Mouse (Mus musculus): ENCODE data around the gene Adgrf3. TPM values are rescaled to one million over a fixed set of nuclear protein-coding genes. Genes with fewer than 3 reads are reported as not detected.
"Not testable (repeated sequence)": the region's sequence is repeated elsewhere in the genome, so short reads cannot be mapped to it uniquely, and the experiment has no call there.

Gene Adgrf3
- polyA plus RNA-seq, 1 experiment from 2014 or later = not detected

DNA sequence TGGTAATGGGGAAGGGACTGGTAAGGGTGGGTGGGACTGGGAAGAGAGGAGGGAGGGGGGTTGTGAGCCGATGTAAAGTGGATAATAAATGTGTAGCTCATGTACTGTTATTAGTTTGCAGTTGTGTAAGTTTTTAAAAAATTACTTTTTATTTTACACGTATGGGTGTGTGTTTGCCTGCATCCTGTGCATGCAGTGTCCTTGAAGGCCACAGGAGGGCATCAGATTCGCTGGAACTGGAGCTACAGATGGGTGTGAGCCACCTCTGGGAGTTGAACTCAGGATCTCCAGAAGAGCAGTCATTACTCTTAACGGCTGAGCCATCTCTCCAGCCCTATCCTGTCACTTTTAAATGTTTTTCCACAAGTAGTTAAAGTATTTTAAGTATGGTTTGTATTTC lies 25.4 kb upstream of the Adgrf3 start:
- Histone ChIP-seq H3K27me3 (replicated peaks; ENCODE audit: low read depth, poor library complexity, severe bottlenecking) (no peaks in the 10 kb centered on the region), H3K36me3 (replicated peaks) (peaks cover 12% of the 10 kb centered on the region), H3K4me3 (no peak overlapping the region), H3K9me3 (peaks cover 6% of the 10 kb centered on the region; the same call in 1 of the 2 replicates), H3K4me1 (peaks cover 30% of the 10 kb centered on the region), H3K27ac (replicated peaks) (no peak overlapping the region)
- DNase-seq (ENCODE audit: low spot score) = no peak
- 86% methylated on average over 4 of the region's 4 CpGs for WGBS

DNA sequence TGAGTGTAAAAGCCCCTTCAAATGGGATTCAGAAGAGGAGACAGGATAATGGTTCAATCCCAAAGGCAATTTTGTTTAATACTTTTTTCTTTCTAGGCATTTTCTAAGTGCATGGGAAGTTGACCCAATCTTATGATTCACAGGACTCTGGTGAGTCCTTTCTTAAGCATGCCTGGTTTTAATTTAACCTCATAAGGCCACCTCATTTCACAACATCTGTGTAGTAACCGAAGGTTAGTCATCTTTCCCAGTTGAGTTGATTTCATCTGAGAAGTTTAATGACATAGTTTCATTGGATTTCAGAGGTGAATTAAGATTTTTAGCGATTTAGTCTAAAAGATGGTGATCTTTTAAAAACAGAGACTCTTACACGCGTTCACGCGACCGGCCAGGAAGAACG lies 17.2 kb upstream of the Adgrf3 start:
- no peak overlapping the region for H3K4me3 ChIP-seq
- no peak for DNase-seq (ENCODE audit: low spot score)
- H3K36me3 ChIP-seq (replicated peaks) = peaks cover 9% of the 10 kb centered on the region
- 98% methylated on average over 8 of the region's 8 CpGs for WGBS
- H3K27ac ChIP-seq (replicated peaks) = no peak overlapping the region
- no peaks in the 10 kb centered on the region for H3K4me1 ChIP-seq
- no peaks in the 10 kb centered on the region for H3K27me3 ChIP-seq (replicated peaks; ENCODE audit: low read depth, poor library complexity, severe bottlenecking)
- H3K9me3 ChIP-seq = no peaks in the 10 kb centered on the region

DNA sequence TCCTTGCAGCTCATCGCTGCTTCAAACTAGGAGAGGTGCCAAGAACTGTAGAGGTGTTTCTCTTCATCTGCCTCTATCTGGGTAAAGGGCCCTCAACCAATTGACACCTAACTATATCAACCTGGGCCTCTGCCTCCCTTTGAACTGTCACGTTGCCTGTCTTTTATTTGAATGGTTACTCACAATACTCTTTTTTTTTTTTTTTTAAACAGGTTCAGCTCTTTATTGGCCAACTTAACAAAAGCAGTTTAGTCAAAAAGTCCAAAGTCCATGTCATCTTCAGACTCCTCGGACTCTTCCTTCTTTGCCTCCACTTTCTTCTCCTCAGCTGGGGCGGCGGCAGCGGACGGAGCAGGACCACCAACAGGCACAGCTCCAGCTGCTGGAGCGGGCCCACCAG lies 15.1 kb upstream of the Adgrf3 start:
- WGBS = 90% methylated on average over 8 of the region's 8 CpGs
- no peak overlapping the region for H3K4me3 ChIP-seq
- no peaks in the 10 kb centered on the region for H3K27me3 ChIP-seq (replicated peaks; ENCODE audit: low read depth, poor library complexity, severe bottlenecking)
- H3K36me3 ChIP-seq (replicated peaks) = peaks cover 9% of the 10 kb centered on the region
- H3K4me1 ChIP-seq = no peaks in the 10 kb centered on the region
- no peak overlapping the region for H3K27ac ChIP-seq (replicated peaks)
- no peaks in the 10 kb centered on the region for H3K9me3 ChIP-seq
- DNase-seq (ENCODE audit: low spot score) = no peak

DNA sequence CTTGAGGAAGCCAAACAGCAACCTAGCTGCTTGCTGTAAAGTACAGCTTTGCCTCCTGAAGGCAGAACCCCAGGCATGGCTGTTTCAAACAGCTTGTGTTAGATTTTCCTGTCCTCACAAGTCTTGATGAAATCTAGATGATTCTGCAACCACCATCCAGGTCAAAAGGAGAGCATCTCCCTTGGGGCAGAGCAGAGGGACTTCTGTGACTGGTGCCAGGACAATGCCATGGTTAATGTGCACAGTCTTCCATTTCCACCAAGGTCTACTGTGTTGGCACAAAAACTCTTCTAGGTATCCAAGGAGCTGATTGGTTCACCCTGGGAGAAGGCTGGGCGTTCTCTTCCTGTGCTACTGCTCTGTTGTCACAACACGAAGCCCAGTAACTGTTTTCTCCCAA lies 14.2 kb upstream of the Adgrf3 start:
- Histone ChIP-seq H3K4me3 (no peak overlapping the region), H3K27ac (replicated peaks) (no peak overlapping the region), H3K36me3 (replicated peaks) (peaks cover 9% of the 10 kb centered on the region), H3K27me3 (replicated peaks; ENCODE audit: low read depth, poor library complexity, severe bottlenecking) (no peaks in the 10 kb centered on the region), H3K4me1 (no peaks in the 10 kb centered on the region), H3K9me3 (no peaks in the 10 kb centered on the region)
- WGBS = 87% methylated on average over 2 of the region's 2 CpGs
- DNase-seq (ENCODE audit: low spot score) = no peak

DNA sequence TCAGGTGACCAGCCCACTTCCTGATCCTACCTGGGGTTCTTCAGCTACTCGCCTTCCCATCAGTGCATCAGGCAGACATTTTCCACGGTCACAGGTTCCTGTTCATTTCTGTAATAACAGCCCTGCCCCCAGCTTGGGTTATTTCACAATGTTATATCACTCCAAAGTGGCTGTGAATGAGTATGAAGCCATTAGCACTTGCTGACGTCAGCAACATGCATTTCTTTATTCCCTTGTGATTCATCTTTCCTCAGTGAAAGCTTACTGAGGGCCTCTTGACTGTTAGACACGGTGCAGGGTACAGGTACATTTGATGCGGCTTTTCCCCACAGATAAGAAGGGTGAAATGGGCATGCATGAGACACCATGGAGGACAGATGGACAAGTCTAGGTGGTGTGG lies 10.4 kb upstream of the Adgrf3 start:
- 79% methylated on average over 5 of the region's 5 CpGs for whole genome bisulfite sequencing
- Histone ChIP-seq H3K36me3 (replicated peaks) (no peaks in the 10 kb centered on the region), H3K9me3 (no peaks in the 10 kb centered on the region), H3K4me1 (no peaks in the 10 kb centered on the region), H3K4me3 (no peak overlapping the region), H3K27ac (replicated peaks) (no peak overlapping the region), H3K27me3 (replicated peaks; ENCODE audit: low read depth, poor library complexity, severe bottlenecking) (no peaks in the 10 kb centered on the region)
- DNase-seq (ENCODE audit: low spot score) = no peak

DNA sequence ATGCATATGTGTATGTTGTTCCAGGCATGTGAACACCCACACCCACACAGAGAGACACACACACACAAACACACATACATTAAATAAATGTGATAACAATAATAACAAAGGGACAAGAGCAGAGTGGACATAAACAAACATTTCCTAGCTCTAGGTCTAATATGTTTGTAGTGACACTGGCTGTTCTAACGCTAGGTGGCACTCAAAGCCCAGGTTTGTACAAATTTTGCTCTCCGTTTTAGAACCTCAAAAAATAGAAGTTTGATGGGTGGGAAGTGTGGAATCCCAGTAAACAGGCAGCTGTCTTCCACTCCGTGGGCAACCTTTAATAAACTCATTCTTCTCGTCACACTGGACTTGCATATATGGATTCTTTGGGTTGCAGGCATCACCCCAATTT lies 9.4 kb upstream of the Adgrf3 start:
- Histone ChIP-seq H3K27ac (replicated peaks) (no peak overlapping the region), H3K27me3 (replicated peaks; ENCODE audit: low read depth, poor library complexity, severe bottlenecking) (no peaks in the 10 kb centered on the region), H3K4me3 (no peak overlapping the region), H3K9me3 (no peaks in the 10 kb centered on the region), H3K4me1 (no peaks in the 10 kb centered on the region), H3K36me3 (replicated peaks) (no peaks in the 10 kb centered on the region)
- peak; percentile 58 for DNase-seq (ENCODE audit: low spot score)
- WGBS = 19% methylated on average over 4 of the region's 4 CpGs

DNA sequence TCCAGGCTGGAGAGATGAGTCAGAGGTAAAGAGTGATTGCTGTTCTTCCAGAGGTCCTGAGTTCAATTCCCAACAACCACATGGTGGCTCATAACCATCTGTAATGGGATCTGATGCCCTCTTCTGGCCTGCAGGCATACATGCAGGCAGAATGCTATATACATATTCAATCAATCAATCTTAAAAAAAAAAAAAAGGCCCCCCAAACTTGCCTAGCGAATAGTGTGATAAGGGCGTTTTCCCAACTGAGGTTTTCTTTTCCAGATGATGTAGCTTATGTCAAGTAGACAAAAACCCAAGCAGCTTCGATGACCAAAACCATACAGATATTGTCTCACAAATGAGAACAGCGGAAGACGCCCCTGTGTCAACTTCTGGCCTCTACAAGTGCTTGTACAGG lies 5.2 kb upstream of the Adgrf3 start:
- H3K9me3 ChIP-seq; H3K4me3 ChIP-seq; H3K4me1 ChIP-seq; H3K27me3 ChIP-seq (replicated peaks; ENCODE audit: low read depth, poor library complexity, severe bottlenecking); H3K27ac ChIP-seq (replicated peaks); DNase-seq (ENCODE audit: low spot score); H3K36me3 ChIP-seq (replicated peaks): not testable (repeated sequence)
- 91% methylated on average over 5 of the region's 5 CpGs for WGBS

DNA sequence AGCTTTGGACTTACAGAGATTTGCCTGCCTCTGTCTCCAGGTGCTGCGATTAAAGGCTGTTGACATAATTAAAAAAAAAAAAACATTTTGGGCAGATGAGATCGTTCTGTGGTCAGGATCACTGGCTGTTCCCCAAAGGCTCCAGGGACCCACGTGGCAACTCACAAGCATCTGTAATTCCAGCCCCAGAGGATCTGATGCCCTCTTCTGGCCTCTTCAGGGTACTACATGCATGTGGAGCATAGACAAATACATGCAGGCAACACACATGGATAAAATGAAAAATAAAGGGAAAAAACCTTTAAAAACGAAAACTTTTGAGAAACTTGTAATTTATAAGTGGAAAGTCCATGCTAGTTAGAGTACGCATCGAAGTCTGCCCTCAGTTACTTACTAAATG lies 1.8 kb upstream of the Adgrf3 start:
- H3K27me3 ChIP-seq (replicated peaks; ENCODE audit: low read depth, poor library complexity, severe bottlenecking) = no peaks in the 10 kb centered on the region
- no peak overlapping the region for H3K4me3 ChIP-seq
- H3K36me3 ChIP-seq (replicated peaks) = no peaks in the 10 kb centered on the region
- no peaks in the 10 kb centered on the region for H3K9me3 ChIP-seq
- peak; percentile 40 for DNase-seq (ENCODE audit: low spot score)
- WGBS = 65% methylated on average over 6 of the region's 6 CpGs
- H3K4me1 ChIP-seq = no peaks in the 10 kb centered on the region
- no peak overlapping the region for H3K27ac ChIP-seq (replicated peaks)

DNA sequence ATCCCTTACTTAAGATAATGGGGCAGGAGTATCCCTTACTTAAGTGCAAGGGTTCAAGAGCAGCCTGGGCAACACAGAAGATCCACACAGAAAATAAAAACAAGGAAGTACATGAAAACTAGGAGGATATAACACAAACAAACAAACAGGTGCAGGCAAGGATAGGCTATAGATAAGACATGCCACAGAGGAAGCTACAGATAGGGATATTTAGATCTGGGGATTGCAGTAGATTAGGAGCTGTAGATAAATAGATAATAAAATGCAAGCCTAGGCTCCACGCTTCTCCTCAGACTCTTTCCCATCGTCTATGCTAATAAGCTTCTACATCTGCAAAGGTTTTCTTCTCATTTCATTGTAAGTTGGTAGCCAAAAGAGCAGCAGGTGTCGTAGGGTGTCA lies 488 bp downstream of the Adgrf3 start:
- no peak for DNase-seq (ENCODE audit: low spot score)
- Histone ChIP-seq H3K4me3 (no peak overlapping the region), H3K9me3 (no peaks in the 10 kb centered on the region), H3K4me1 (no peaks in the 10 kb centered on the region), H3K27ac (replicated peaks) (no peak overlapping the region), H3K36me3 (replicated peaks) (no peaks in the 10 kb centered on the region), H3K27me3 (replicated peaks; ENCODE audit: low read depth, poor library complexity, severe bottlenecking) (no peaks in the 10 kb centered on the region)
- WGBS = 68% methylated on average over 3 of the region's 3 CpGs

DNA sequence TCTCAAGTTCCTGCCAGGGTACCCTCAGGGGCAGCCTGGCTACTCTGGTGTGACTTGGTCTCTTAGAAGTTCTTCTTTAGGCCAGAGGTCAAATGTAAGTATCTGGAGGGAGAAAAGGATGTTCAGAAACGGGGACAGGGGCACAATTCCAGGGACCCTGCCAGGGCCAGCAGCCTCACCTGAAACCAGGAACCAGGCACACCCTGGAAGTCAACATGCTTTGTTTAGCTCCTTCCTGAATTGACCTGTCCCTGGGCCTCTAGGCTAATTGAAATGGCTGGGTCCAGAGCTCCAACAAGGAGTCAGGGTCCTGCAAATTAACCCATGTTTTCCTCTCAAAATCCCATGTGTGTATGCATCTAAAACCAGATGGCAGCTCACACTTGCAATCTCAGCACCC lies 1.1 kb downstream of the Adgrf3 start:
- Histone ChIP-seq H3K4me1 (no peaks in the 10 kb centered on the region), H3K36me3 (replicated peaks) (no peaks in the 10 kb centered on the region), H3K9me3 (no peaks in the 10 kb centered on the region), H3K27ac (replicated peaks) (no peak overlapping the region), H3K27me3 (replicated peaks; ENCODE audit: low read depth, poor library complexity, severe bottlenecking) (no peaks in the 10 kb centered on the region), H3K4me3 (no peak overlapping the region)
- DNase-seq (ENCODE audit: low spot score) = no peak
- WGBS = 35% methylated on average over 1 of the region's 1 CpGs

DNA sequence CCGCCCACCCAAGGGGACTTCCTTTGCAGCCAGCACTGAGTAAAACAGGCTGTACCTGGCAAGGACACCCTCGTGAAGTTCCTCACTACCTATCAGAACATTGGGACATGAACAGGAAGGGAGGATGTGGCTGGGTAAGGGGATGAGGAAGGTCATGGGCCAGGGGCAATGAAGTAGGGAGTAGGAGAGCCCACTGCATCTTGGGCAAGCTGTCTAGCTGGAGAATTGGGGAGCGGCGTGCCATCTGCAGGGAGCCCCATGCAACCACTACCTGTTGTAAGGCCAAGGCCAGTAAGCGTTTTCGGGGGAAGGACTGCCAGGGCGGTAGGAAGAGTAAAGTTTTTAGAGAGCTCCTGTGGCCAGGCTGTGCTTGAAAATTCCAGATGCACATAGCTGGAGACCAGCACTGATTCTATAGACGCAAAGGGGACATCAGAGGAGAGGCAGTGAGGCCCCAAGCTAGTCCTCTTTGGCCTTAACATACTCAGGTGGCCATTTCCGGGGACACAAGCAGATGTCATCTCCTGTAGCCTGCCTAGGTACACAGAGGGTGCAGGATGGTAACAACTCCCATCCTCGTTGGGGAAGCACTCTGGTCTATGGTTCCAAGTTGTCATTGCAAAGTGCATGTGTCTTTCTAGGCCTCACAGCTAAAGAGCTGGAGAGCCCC lies 2.2 kb downstream of the Adgrf3 start:
- 82% methylated on average over 10 of the region's 10 CpGs for WGBS
- Histone ChIP-seq H3K4me1 (no peaks in the 10 kb centered on the region), H3K4me3 (no peak overlapping the region), H3K27me3 (replicated peaks; ENCODE audit: low read depth, poor library complexity, severe bottlenecking) (no peaks in the 10 kb centered on the region), H3K27ac (replicated peaks) (no peak overlapping the region), H3K9me3 (no peaks in the 10 kb centered on the region), H3K36me3 (replicated peaks) (no peaks in the 10 kb centered on the region)
- no peak for DNase-seq (ENCODE audit: low spot score)

DNA sequence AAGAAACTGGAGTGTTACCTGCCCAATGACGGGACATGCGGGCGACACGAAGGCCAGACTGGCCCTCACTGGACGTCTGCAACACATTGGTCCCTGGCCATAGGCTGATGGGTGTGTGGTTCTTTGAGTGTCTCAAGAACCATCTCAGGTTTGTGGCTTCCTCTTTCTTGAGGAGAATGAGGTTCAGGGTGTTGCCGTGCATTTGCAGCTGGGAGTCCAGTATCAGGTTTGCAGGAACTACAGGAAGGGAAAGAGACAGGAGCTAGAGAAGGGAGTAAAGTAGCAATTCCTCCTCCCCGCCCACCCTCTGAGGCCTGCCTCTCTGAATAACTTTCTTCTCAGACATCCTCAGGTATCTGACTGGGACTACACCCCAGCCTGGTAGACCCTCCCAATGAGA lies 3.3 kb downstream of the Adgrf3 start:
- WGBS = 88% methylated on average over 7 of the region's 7 CpGs
- Histone ChIP-seq H3K27ac (replicated peaks) (no peak overlapping the region), H3K4me3 (no peak overlapping the region), H3K27me3 (replicated peaks; ENCODE audit: low read depth, poor library complexity, severe bottlenecking) (no peaks in the 10 kb centered on the region), H3K9me3 (no peaks in the 10 kb centered on the region), H3K4me1 (no peaks in the 10 kb centered on the region), H3K36me3 (replicated peaks) (no peaks in the 10 kb centered on the region)
- DNase-seq (ENCODE audit: low spot score) = no peak

DNA sequence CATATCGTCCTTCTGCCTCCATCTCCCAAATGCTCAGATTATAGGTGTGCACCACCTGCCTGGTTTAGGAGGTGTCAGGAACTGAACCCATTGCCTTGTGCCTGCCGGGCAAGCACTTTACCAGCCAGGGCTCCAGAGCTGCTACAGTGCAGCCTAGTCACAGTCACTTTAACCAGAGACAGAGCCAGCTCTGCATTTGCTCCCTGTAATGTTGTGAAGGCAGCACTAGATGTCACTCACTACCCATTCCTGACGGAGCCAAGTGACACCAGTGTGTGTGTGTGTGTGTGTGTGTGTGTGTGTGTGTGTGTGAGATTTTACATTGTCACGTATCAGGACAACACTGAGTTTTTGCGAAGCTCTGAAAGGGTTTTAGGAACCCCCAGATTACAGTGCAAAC lies 4.0 kb downstream of the Adgrf3 start:
- peak; percentile 36 for DNase-seq (ENCODE audit: low spot score)
- 57% methylated on average over 5 of the region's 5 CpGs for WGBS
- H3K36me3 ChIP-seq (replicated peaks) = no peaks in the 10 kb centered on the region
- no peaks in the 10 kb centered on the region for H3K27me3 ChIP-seq (replicated peaks; ENCODE audit: low read depth, poor library complexity, severe bottlenecking)
- no peak overlapping the region for H3K27ac ChIP-seq (replicated peaks)
- H3K9me3 ChIP-seq = no peaks in the 10 kb centered on the region
- no peak overlapping the region for H3K4me3 ChIP-seq
- H3K4me1 ChIP-seq = no peaks in the 10 kb centered on the region

DNA sequence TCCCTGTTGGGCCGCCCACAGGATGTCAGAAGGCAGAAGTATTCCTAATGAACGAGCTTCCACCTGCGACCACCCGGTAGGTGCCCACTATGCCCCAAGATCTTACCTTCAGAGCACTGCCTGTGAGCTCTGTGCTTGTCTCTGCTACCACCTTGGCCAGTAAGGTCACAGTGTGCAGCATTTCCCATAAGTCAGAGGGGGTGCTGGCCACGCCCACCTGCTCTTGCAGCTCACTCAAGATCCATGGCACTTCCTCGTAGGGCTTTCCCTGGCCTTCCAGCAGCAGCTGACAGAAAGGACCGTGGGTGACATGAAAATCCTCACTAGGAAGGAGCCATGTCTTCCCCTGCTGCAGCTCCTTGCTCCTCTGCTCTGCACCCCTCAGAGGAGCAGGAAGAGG lies 7.3 kb downstream of the Adgrf3 start:
- WGBS = 78% methylated on average over 7 of the region's 7 CpGs
- H3K27me3 ChIP-seq (replicated peaks; ENCODE audit: low read depth, poor library complexity, severe bottlenecking) = no peaks in the 10 kb centered on the region
- no peaks in the 10 kb centered on the region for H3K4me1 ChIP-seq
- H3K4me3 ChIP-seq = no peak overlapping the region
- H3K27ac ChIP-seq (replicated peaks) = no peak overlapping the region
- no peaks in the 10 kb centered on the region for H3K36me3 ChIP-seq (replicated peaks)
- DNase-seq (ENCODE audit: low spot score) = no peak
- no peaks in the 10 kb centered on the region for H3K9me3 ChIP-seq
